Mouse (Mus musculus) gastrocnemius, postnatal 4 days (tissue): ENCODE measurements around the gene Gemin2. TPM values are rescaled to one million over a fixed set of nuclear protein-coding genes. Genes with fewer than 3 reads are reported as not detected.
"Not testable (repeated sequence)": the region's sequence is repeated elsewhere in the genome, so short reads cannot be mapped to it uniquely, and the experiment has no call there.

ENCODE experiments used
- DNase-seq, 2 experiments: peaks; one replicate each; pipeline ENCODE4 v3.0.0; 2021 to 2022; ENCODE audit warnings: low spot score in 2 of 2, mixed read lengths in 2 of 2
- total RNA-seq, 2 experiments: library from RNA; stranded (reverse); gene quantifications; 2 replicates each; pipeline ENCODE4 v1.2.3; 2021

The Gemin2 gene
- total RNA-seq, 2 experiments from 2014 or later = 8.1 to 8.3 TPM

DNA sequence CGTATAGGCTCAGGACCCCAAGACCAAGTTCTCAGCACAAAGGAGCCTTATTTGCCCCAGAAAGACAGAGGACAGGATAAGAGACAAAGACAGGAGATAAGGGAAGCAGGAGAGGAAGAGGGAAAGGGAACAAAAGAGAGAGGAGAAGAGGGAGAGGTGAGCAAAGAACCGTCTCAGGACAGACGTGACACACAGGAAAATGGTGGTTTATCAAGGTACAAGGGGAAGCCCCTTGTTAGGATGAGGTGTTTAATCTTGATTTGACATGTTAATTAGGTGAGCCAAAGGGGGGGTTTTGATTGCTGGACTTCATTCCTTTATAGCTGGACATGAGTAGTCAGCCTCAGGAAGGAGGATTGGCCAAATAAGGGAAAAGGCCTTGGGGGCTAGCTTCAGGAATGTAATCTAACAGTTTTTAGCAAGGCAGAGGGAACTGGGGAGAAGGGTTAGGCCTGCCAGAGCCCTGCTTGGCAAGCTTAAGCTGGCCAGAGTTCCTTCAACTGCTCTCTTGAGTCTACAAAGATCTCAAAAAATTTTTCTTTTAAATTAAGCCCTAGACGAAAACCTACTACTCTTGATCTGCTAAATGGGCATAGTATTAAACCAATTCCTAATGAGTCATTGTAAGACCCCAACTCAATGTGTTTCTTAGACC, 42.1 kb downstream of the Gemin2 start:
- no peak for DNase-seq

- DNase-seq = no peak
These were observed 43.0 kb downstream of the Gemin2 start for GRCm38 (mm10) chr12:59056222-59056621.

DNA sequence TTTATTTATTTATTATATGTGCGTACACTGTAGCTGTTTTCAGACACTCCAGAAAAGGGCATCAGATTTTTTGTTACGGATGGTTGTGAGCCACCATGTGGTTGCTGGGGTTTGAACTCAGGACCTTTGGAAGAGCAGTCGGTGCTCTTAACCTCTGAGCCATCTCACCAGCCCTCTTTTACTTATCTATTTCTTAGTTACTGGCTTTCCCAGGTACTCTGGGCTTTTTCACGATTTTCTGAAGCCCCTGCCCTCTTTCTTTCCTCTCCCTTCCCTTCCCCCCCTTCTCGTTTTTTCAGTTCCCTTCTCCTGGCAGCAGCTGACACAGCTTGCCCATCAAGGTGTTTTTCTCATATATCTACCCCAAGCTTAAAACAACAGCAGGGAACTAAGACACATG, 45.0 kb downstream of the Gemin2 start:
- DNase-seq = not testable (repeated sequence)

DNA sequence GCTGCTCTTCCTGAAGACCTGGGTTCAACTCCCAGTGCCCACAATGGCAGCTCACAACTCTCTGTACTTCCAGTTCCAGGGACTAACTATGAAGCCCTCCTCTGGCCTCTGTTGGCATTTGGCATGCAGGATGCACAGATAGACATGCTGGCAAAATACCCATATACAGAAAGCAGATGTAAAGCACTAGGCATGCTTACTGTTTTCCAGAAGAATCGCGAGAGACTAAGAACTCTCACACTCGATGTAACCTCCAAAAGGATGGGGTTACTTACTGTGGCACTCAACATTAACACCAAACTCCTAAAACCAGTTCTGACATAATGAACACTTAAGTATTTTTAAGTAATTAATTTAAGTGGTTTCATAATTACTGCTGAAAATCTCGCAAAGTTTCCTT, 47.1 kb downstream of the Gemin2 start:
- DNase-seq = no peak

GRCm38 (mm10) chr12:59060993-59061595, 47.9 kb downstream of the Gemin2 start, which contains the start of gene Trappc6b:
Gene Trappc6b (minus strand): TSS chr12:59061472.
- peak; percentile 63 to 82 for DNase-seq

- no peak for DNase-seq
These were observed 51.6 kb downstream of the Gemin2 start for GRCm38 (mm10) chr12:59064837-59065236.

DNA sequence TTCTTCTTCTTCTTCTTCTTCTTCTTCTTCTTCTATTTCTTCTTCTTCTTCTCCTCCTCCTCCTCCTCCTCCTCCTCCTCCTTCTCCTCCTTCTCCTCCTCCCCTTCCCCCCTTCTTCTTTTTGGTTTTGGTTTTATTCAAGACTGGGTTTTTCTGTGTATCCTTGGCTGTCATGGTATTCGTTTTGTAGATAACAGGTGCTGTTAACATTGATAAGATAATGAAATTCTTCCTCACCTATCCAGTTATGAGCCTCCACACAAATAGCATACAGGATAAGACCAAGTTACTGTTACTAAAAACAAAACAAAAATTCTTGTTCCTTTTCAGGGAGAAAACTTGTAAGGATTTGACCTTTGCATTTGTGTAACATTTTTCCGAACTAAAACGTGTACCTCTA, 52.6 kb downstream of the Gemin2 start:
- DNase-seq = no peak

DNA sequence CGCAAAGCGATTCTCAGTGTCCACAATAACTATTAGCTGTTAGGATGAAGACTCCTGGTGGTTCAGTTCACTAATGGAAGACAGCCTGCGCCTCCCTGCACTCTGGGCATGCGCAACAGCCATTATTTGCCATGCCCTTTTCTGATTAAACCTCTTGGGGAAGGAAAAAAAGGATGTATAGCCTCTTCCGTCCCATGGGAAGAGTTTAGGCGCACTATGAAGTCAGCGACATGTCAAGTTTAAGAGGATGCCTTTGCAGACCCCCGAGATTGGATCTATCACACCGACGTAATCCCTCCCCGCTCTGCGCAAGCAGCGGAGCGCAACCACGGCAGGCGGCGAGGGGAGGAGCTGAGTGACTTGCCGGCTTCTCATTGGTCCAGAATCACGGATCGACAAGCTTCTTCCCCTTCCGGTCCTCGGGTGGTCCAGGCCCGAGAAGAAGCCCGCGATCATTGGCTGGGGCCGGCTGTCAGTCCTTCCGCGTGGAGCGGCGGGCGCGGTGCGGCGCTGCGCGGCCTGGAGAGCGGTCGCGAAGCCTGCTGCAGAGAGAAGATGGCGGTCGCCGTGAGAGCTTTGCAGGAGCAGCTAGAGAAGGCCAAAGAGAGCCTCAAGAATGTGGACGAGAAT, 53.4 kb downstream of the Gemin2 start, which contains the start of gene Pnn:
Gene Pnn (plus strand): TSS at position 437 of the 630 bp plus-strand sequence.
- DNase-seq = peak; percentile 92 to 96

- peak; percentile 36 to 53 for DNase-seq
These were observed 53.9 kb downstream of the Gemin2 start for GRCm38 (mm10) chr12:59067095-59067494.

DNA sequence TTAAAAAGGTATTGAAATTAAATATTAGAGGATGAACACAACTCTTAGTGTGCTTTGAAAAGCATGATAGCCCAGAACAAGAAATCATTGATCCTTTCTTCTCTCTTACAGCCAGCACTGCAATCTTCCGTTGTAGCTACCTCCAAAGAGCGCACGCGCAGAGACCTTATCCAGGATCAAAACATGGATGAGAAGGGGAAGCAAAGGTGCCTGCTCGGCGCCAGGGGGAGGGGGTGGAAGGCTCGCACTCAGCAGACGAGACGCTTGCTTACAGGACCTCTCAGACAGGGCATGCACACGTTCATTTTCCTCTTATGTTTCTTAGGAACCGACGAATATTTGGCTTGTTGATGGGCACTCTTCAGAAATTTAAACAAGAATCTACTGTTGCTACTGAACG, 55.6 kb downstream of the Gemin2 start:
- no peak for DNase-seq

- DNase-seq = no peak
These were observed 59.1 kb downstream of the Gemin2 start for GRCm38 (mm10) chr12:59072286-59072685.

DNA sequence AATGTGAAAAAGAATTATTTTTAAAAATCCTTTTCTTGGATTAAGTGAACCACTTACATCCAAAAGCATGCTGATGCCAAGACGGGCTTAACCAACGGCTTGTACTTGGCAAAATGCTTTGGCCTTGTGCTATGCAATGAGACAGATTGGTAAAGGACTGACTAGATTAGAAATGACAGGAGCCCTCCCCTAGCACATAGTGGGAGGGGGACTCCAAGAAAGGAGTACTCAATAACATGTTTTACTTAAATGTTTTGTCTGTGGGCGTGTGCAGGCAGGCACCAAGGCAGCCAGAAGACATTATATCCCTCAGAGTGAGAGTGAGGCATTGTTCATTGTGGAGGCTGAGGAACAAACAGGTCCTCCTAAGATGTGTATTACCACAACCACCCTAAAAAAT, 60.9 kb downstream of the Gemin2 start:
- DNase-seq = no peak

DNA sequence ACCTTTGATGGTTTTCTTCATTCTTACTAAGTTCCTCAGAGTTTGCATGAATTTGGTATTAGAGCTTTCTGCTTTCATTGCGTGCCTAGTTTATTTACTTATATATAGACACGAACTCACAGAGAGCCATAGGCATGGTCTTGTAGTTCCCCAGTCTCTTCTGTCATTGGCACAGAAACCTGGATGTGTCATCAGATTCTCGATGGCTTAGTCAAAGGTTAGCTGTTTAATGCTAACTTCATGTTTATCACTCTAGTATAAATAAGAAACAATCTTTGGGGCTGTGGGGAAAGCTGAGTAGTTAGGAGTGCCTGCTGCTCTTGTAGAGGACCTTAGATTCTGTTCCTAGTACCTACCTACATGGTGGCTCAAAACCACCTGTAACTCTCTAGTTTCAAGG, 63.8 kb downstream of the Gemin2 start:
- DNase-seq = no peak

DNA sequence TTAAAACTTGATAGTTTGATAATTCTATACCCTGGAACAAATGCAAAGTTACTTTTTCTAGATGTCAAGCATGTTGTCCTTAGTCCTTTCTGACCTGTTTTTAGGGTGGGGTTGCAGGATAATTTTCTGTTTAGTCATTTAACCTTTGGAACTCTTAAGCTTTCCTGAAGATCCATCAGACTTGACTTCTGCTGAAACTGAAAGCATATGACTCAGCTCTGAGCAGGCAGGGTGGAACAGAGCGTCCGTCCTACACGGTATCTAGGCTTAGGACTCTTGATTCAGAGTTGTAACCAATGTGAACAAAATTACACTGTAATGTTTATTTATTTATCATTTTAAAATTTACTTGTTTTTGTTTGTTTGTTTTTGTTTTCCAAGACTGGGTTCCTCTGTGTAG, 64.7 kb downstream of the Gemin2 start:
- no peak for DNase-seq

Other genes starting within 250 kb of the Gemin2 start
- 10 to 100 TPM; 67.4 to 71.8 TPM for gene Sec23a, start 1.4 kb upstream of the Gemin2 start, total RNA-seq
- 10 to 100 TPM; 40.8 to 44.7 TPM for gene Trappc6b, start 48.1 kb downstream of the Gemin2 start, total RNA-seq
- gene Pnn, start 53.5 kb downstream of the Gemin2 start, total RNA-seq = 10 to 100 TPM; 32.4 to 41.1 TPM
- 10 to 100 TPM; 53.0 to 68.1 TPM for gene Mia2, start 82.4 kb downstream of the Gemin2 start, total RNA-seq
- gene Fbxo33, start 206.3 kb downstream of the Gemin2 start, total RNA-seq = 1 to 10 TPM; 6.9 to 7.4 TPM